Mouse (Mus musculus): Measurements from ENCODE around the gene Atp6v0a4.

DNA sequence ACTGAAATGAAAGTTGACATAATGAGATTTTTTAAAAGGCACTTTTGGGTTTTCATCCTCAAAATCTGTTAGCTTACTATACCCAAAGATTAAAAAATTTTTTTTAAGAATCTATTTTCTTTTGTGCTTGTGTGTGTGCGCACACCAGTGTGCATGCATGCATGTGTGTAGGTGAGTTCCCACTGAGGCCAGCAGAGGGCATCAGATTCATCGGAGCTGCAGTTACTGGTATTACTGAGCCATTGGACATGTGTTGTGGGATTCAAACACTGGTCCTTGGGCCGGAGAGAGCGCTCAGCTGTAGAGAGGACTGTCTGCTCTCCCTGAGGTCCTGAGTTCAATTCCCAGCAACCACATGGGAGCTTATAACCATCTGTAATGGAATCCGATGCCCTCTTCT, 5.5 kb upstream of the Atp6v0a4 start:
- no peak for TF ChIP-seq POLR2AphosphoS2 (IDR thresholded peaks at IDR 0.05; ENCODE audit: insufficient read length, low read depth)
- no peak for TF ChIP-seq MAX (IDR thresholded peaks at IDR 0.05; ENCODE audit: low read depth)
- TF ChIP-seq USF1 (IDR thresholded peaks at IDR 0.05; ENCODE audit: low read depth) = no peak
- TF ChIP-seq REST (IDR thresholded peaks at IDR 0.05; ENCODE audit: insufficient read depth, insufficient read length) = no peak
- TF ChIP-seq CEBPB (IDR thresholded peaks at IDR 0.05; ENCODE audit: insufficient read depth, poor library complexity, severe bottlenecking) = no peak
- TF ChIP-seq SRF (IDR thresholded peaks at IDR 0.05; ENCODE audit: control insufficient read depth, insufficient read length, low read depth) = no peak
